Mouse (Mus musculus): ENCODE measurements around the gene Canx. TPM values are rescaled to one million over a fixed set of nuclear protein-coding genes. Genes with fewer than 3 reads are reported as not detected.

Canx gene
- polyA plus RNA-seq, 1 experiment, result 264 TPM

GRCm38 (mm10) chr11:50269163-50269562 lies 56.3 kb downstream of the Canx start:
- Histone ChIP-seq H3K27me3 (ENCODE audit: control insufficient read depth, insufficient read depth, low read length) (no peaks in the 10 kb centered on the region), H3K4me1 (ENCODE audit: control insufficient read depth, insufficient read depth, low read length) (peaks cover 6% of the 10 kb centered on the region), H3K27ac (ENCODE audit: insufficient read depth, low read length) (no peak overlapping the region), H3K4me3 (replicated peaks; ENCODE audit: insufficient read depth, low read depth, low read length) (no peak overlapping the region)
- no peak for DNase-seq
- peak; percentile 43; the same call in 1 of the 2 replicates for TF ChIP-seq CTCF (IDR thresholded peaks at IDR 0.05; ENCODE audit: borderline replicate concordance, insufficient read depth, low read depth, low read length)
- TF ChIP-seq POLR2A (IDR thresholded peaks at IDR 0.05; ENCODE audit: borderline replicate concordance, insufficient read depth, low read length), result no peak
- 84% methylated on average over 2 of the region's 2 CpGs for WGBS

GRCm38 (mm10) chr11:50266997-50267396 lies 58.5 kb downstream of the Canx start:
- TF ChIP-seq POLR2A (IDR thresholded peaks at IDR 0.05; ENCODE audit: borderline replicate concordance, insufficient read depth, low read length), result no peak
- no peak for TF ChIP-seq CTCF (IDR thresholded peaks at IDR 0.05; ENCODE audit: borderline replicate concordance, insufficient read depth, low read depth, low read length)

DNA sequence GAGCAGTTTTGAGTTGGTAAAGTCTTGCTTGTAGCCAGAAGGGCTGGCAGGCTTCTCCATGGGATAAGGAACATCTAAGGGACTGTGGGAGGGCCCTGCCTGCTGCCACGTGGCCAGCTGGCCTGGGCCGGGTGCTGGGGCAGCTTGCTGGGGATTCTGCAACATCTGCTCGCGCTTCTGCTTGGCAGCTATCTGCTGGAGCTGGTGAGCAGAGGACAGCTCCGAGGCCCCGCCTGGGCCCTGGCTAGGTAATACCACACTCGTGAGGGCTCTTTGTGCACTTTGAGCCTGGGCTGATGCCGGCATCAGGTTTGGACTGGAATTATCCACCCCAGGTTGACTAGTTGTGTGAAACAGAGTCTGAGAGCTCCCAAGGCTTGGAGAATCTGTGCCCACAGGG lies 59.5 kb downstream of the Canx start:
- Histone ChIP-seq H3K27me3 (ENCODE audit: control insufficient read depth, insufficient read depth, low read length) (no peaks in the 10 kb centered on the region), H3K4me3 (replicated peaks; ENCODE audit: insufficient read depth, low read depth, low read length) (no peak overlapping the region), H3K4me1 (ENCODE audit: control insufficient read depth, insufficient read depth, low read length) (peaks cover 3% of the 10 kb centered on the region; the same call in 1 of the 2 replicates), H3K27ac (ENCODE audit: insufficient read depth, low read length) (no peak overlapping the region)
- 33% methylated on average over 8 of the region's 8 CpGs for WGBS
- TF ChIP-seq POLR2A (IDR thresholded peaks at IDR 0.05; ENCODE audit: borderline replicate concordance, insufficient read depth, low read length) (no peak), CTCF (IDR thresholded peaks at IDR 0.05; ENCODE audit: borderline replicate concordance, insufficient read depth, low read depth, low read length) (no peak)
- no peak for DNase-seq

More at GRCm38 (mm10) chr11:50266997-50267396, 58.5 kb downstream of the Canx start:
- Histone ChIP-seq H3K4me1 (ENCODE audit: control insufficient read depth, insufficient read depth, low read length) (peaks cover 6% of the 10 kb centered on the region), H3K27ac (ENCODE audit: insufficient read depth, low read length) (no peak overlapping the region), H3K27me3 (ENCODE audit: control insufficient read depth, insufficient read depth, low read length) (no peaks in the 10 kb centered on the region), H3K4me3 (replicated peaks; ENCODE audit: insufficient read depth, low read depth, low read length) (no peak overlapping the region)
- DNase-seq, result no peak
- WGBS, result 90% methylated on average over 3 of the region's 3 CpGs

DNA sequence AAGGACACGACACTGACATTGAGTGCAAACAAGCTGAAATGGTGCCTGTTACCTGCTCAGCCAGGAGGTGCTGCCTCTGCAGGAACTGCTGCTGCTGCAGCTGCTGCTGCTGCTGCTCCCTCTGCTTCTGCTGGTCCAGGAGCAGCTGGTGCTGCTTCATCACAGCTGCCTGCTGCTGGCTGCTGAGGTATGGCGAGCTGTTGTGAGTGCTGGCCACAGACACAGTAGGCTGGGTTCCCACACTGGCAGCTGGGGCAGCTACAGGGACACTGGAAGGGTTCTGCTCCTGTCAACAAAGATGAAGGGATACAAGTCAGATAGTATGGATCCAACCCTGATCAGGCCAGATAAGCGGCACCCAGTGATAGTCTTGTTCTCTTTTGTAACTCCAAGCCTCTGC lies 62.3 kb downstream of the Canx start:
- WGBS, result 79% methylated on average over 3 of the region's 3 CpGs
- peaks cover 3% of the 10 kb centered on the region; the same call in 1 of the 2 replicates for H3K4me1 ChIP-seq (ENCODE audit: control insufficient read depth, insufficient read depth, low read length)
- H3K4me3 ChIP-seq (replicated peaks; ENCODE audit: insufficient read depth, low read depth, low read length), result no peak overlapping the region
- H3K27ac ChIP-seq (ENCODE audit: insufficient read depth, low read length), result no peak overlapping the region
- TF ChIP-seq CTCF (IDR thresholded peaks at IDR 0.05; ENCODE audit: borderline replicate concordance, insufficient read depth, low read depth, low read length), result no peak
- TF ChIP-seq POLR2A (IDR thresholded peaks at IDR 0.05; ENCODE audit: borderline replicate concordance, insufficient read depth, low read length), result no peak
- no peaks in the 10 kb centered on the region for H3K27me3 ChIP-seq (ENCODE audit: control insufficient read depth, insufficient read depth, low read length)
- no peak for DNase-seq

GRCm38 (mm10) chr11:50262020-50262419 lies 63.5 kb downstream of the Canx start:
- WGBS, result 74% methylated on average over 4 of the region's 4 CpGs
- TF ChIP-seq CTCF (IDR thresholded peaks at IDR 0.05; ENCODE audit: borderline replicate concordance, insufficient read depth, low read depth, low read length) (peak; percentile 61; the same call in 1 of the 2 replicates), POLR2A (IDR thresholded peaks at IDR 0.05; ENCODE audit: borderline replicate concordance, insufficient read depth, low read length) (no peak)

GRCm38 (mm10) chr11:50258310-50258709 lies 67.2 kb downstream of the Canx start:
- no peaks in the 10 kb centered on the region for H3K27me3 ChIP-seq (ENCODE audit: control insufficient read depth, insufficient read depth, low read length)
- TF ChIP-seq POLR2A (IDR thresholded peaks at IDR 0.05; ENCODE audit: borderline replicate concordance, insufficient read depth, low read length) (no peak), CTCF (IDR thresholded peaks at IDR 0.05; ENCODE audit: borderline replicate concordance, insufficient read depth, low read depth, low read length) (no peak)
- H3K4me3 ChIP-seq (replicated peaks; ENCODE audit: insufficient read depth, low read depth, low read length), result no peak overlapping the region
- WGBS, result 16% methylated on average over 7 of the region's 7 CpGs
- DNase-seq, result no peak
- H3K27ac ChIP-seq (ENCODE audit: insufficient read depth, low read length), result no peak overlapping the region
- H3K4me1 ChIP-seq (ENCODE audit: control insufficient read depth, insufficient read depth, low read length), result peaks cover 9% of the 10 kb centered on the region

More at GRCm38 (mm10) chr11:50262020-50262419, 63.5 kb downstream of the Canx start:
- Histone ChIP-seq H3K27me3 (ENCODE audit: control insufficient read depth, insufficient read depth, low read length) (no peaks in the 10 kb centered on the region), H3K4me1 (ENCODE audit: control insufficient read depth, insufficient read depth, low read length) (peaks cover 3% of the 10 kb centered on the region; the same call in 1 of the 2 replicates), H3K4me3 (replicated peaks; ENCODE audit: insufficient read depth, low read depth, low read length) (no peak overlapping the region), H3K27ac (ENCODE audit: insufficient read depth, low read length) (no peak overlapping the region)
- no peak for DNase-seq

GRCm38 (mm10) chr11:50256615-50257014 lies 68.9 kb downstream of the Canx start:
- no peak for DNase-seq
- no peak for TF ChIP-seq CTCF (IDR thresholded peaks at IDR 0.05; ENCODE audit: borderline replicate concordance, insufficient read depth, low read depth, low read length)
- no peak for TF ChIP-seq POLR2A (IDR thresholded peaks at IDR 0.05; ENCODE audit: borderline replicate concordance, insufficient read depth, low read length)
- WGBS, result 66% methylated on average over 7 of the region's 7 CpGs
- H3K27me3 ChIP-seq (ENCODE audit: control insufficient read depth, insufficient read depth, low read length), result no peaks in the 10 kb centered on the region
- no peak overlapping the region for H3K4me3 ChIP-seq (replicated peaks; ENCODE audit: insufficient read depth, low read depth, low read length)
- peaks cover 9% of the 10 kb centered on the region for H3K4me1 ChIP-seq (ENCODE audit: control insufficient read depth, insufficient read depth, low read length)
- no peak overlapping the region for H3K27ac ChIP-seq (ENCODE audit: insufficient read depth, low read length)

- TF ChIP-seq POLR2A (IDR thresholded peaks at IDR 0.05; ENCODE audit: borderline replicate concordance, insufficient read depth, low read length) (no peak), CTCF (IDR thresholded peaks at IDR 0.05; ENCODE audit: borderline replicate concordance, insufficient read depth, low read depth, low read length) (no peak)
- peaks cover 9% of the 10 kb centered on the region for H3K4me1 ChIP-seq (ENCODE audit: control insufficient read depth, insufficient read depth, low read length)
- H3K27ac ChIP-seq (ENCODE audit: insufficient read depth, low read length), result peak overlapping the region; percentile 31; the same call in 1 of the 2 replicates
- no peaks in the 10 kb centered on the region for H3K27me3 ChIP-seq (ENCODE audit: control insufficient read depth, insufficient read depth, low read length)
- DNase-seq, result peak; percentile 68 to 71
- H3K4me3 ChIP-seq (replicated peaks; ENCODE audit: insufficient read depth, low read depth, low read length), result peak overlapping the region; percentile 29
- WGBS, result 9% methylated on average over 12 of the region's 12 CpGs
Measured at GRCm38 (mm10) chr11:50254010-50254580, 71.4 kb downstream of the Canx start.
